ENCODE assay signal across 8 mouse cellular contexts in genomic region chr10:121429089-121429488, GRCm38 (mm10). TPM values are rescaled to one million over a fixed set of nuclear protein-coding genes. Genes with fewer than 3 reads are reported as not detected.
DNase-seq lines count a peak whose midpoint lies in the region; ATAC-seq lines count a peak whose summit lies in the region.

No protein-coding gene starts in this region.

- no peaks in the 10 kb centered on the region for H3K27me3 ChIP-seq in limb, embryonic 15.5 days
- no peaks in the 10 kb centered on the region for H3K27me3 ChIP-seq in stomach, embryonic 14.5 days (ENCODE audit: control insufficient read depth, insufficient read depth, low read length)

- intact Hi-C loops in gastrocnemius, postnatal 14 days (cut with DNase I; ENCODE audit: low total_unique reads): no loop called here

- no peak overlapping the region for H3K9ac ChIP-seq in limb, embryonic 15.5 days
- no peak overlapping the region for H3K9ac ChIP-seq in stomach, embryonic 14.5 days (replicated peaks; ENCODE audit: low read depth, low read length)

- 25% methylated on average over 2 of the region's 2 CpGs for WGBS in limb, embryonic 15.5 days
- WGBS in stomach, embryonic 14.5 days: 26% methylated on average over 2 of the region's 2 CpGs

- DNase-seq in MN1 (ENCODE audit: low spot score): peak; percentile 79
- DNase-seq in embryo, embryonic 11 days: peak; percentile 65
- DNase-seq in heart, postnatal 4 days: peak; percentile 54
- no peak for DNase-seq in gastrocnemius, postnatal 14 days
- DNase-seq in left cerebral cortex, adult 8-10 months (ENCODE audit: low spot score in 2 of 2): no peak
- DNase-seq in thymus, postnatal 4 days: no peak

- no peak overlapping the region for H3K4me2 ChIP-seq in limb, embryonic 15.5 days
- peak overlapping the region; percentile 32; the same call in 1 of the 2 replicates for H3K4me2 ChIP-seq in stomach, embryonic 14.5 days (replicated peaks; ENCODE audit: low read depth, low read length)

- H3K9me3 ChIP-seq in limb, embryonic 15.5 days: no peaks in the 10 kb centered on the region
- H3K9me3 ChIP-seq in stomach, embryonic 14.5 days (ENCODE audit: control insufficient read depth, low read depth, low read length): no peaks in the 10 kb centered on the region

- H3K4me1 ChIP-seq in limb, embryonic 15.5 days: peaks cover 80% of the 10 kb centered on the region
- peaks cover 56% of the 10 kb centered on the region for H3K4me1 ChIP-seq in stomach, embryonic 14.5 days (ENCODE audit: control insufficient read depth, insufficient read depth, low read length)

- ATAC-seq in limb, embryonic 15.5 days (ENCODE audit: insufficient number of reproducible peaks, low FRiP score, low TSS enrichment, low read depth): peak; percentile 80
- peak; percentile 12; the same call in 1 of the 2 replicates for ATAC-seq in stomach, embryonic 14.5 days (ENCODE audit: insufficient number of reproducible peaks, insufficient read depth, low FRiP score, low read depth)

- no peaks in the 10 kb centered on the region for H3K36me3 ChIP-seq in limb, embryonic 15.5 days
- H3K36me3 ChIP-seq in stomach, embryonic 14.5 days (ENCODE audit: control insufficient read depth, insufficient read depth, low read length): no peaks in the 10 kb centered on the region

- no peak overlapping the region for H3K4me3 ChIP-seq in limb, embryonic 15.5 days
- H3K4me3 ChIP-seq in stomach, embryonic 14.5 days (ENCODE audit: low read depth, low read length): no peak overlapping the region

- H3K27ac ChIP-seq in limb, embryonic 15.5 days: peak overlapping the region; percentile 82
- H3K27ac ChIP-seq in stomach, embryonic 14.5 days (ENCODE audit: low read length): peak overlapping the region; percentile 83; the same call in 1 of the 2 replicates

RNA-seq across cellular contexts. Expression of gene Rassf3, which starts 47.1 kb away (rescaled TPM):
- 10 to 100 TPM; 82.2 to 85.0 TPM for total RNA-seq in heart, postnatal 4 days (2021)
- 17.3 and 17.8 TPM in 2 replicates for polyA plus RNA-seq in limb, embryonic 15.5 days (2015; fragmentation: Nextera tagmentation; extraction: Ambion mirVana)
- 19.4 and 20.7 TPM in 2 replicates for polyA plus RNA-seq in stomach, embryonic 14.5 days (2014; fragmentation: Nextera tagmentation; extraction: Ambion mirVana)
- 10 to 100 TPM; 40.2 to 42.2 TPM for total RNA-seq in gastrocnemius, postnatal 14 days (2021)
- 10 to 100 TPM; 43.2 to 52.0 (median 45.0) TPM for total RNA-seq in left cerebral cortex, adult 8-10 months (2022)

Comparison
In these comparisons a context has a peak if more than half of its experiments do, and no peak if none do; other contexts are left out.
1. DNase-seq: peak in MN1 (single experiment), embryo, embryonic 11 days (single experiment) and heart, postnatal 4 days (single experiment); none in gastrocnemius, postnatal 14 days (single experiment), left cerebral cortex, adult 8-10 months (0 of 2) and thymus, postnatal 4 days (single experiment).